Mouse (Mus musculus) erythroid progenitor cell, adult 5-6 weeks (primary cell): ENCODE measurements around the gene Pax8. TPM values are rescaled to one million over a fixed set of nuclear protein-coding genes. Genes with fewer than 3 reads are reported as not detected.

Source experiments
- ATAC-seq: replicated peaks from 2 replicates; pipeline ENCODE4 v1.8.0; 2016; ENCODE audit warnings: moderate number of reproducible peaks, mild to moderate bottlenecking, moderate TSS enrichment, inconsistent platforms; ENCODE audit not compliant: poor library complexity, low FRiP score, severe bottlenecking
- total RNA-seq, 2 experiments: library from RNA; stranded (forward) in 1 of 2; stranded (reverse) in 1 of 2; fragments of 150-400 nt in 1 of 2; fragments of 186-747, 209-891 nt in 1 of 2; gene quantifications; 2 replicates each; pipeline versions ENCODE4 v1.2.3 to v1.2.4; 2015 to 2017; ENCODE audit warnings: low replicate concordance in 2 of 2

The Pax8 gene
- total RNA-seq (2015; ENCODE audit: low replicate concordance), result not detected in 2 replicates
- total RNA-seq (2017; ENCODE audit: low replicate concordance), result not detected in 2 replicates

DNA sequence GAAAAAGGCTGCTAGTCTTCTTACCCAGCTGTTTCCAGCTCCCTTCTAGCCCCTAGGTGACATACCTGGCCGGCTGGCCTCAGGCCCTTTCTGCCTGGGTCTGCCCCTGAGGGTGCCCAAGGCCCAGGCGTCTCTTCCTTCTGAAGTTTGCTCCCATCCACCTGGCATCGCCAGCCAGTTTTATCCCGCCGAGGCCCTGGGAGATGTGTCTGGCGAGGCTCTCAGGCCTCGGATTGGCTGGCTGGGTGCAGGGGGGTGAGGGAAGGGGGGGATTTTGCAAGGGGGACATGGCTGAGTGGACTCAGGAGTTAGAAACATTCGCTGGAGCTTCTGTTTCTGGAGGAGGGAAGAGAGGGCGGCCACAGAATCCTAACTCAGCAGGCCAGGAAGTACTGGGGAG, at the start of gene Pax8:
TSS of gene Pax8 (minus strand) at position 180 of the 400 bp plus-strand sequence.
- ATAC-seq, result no peak

DNA sequence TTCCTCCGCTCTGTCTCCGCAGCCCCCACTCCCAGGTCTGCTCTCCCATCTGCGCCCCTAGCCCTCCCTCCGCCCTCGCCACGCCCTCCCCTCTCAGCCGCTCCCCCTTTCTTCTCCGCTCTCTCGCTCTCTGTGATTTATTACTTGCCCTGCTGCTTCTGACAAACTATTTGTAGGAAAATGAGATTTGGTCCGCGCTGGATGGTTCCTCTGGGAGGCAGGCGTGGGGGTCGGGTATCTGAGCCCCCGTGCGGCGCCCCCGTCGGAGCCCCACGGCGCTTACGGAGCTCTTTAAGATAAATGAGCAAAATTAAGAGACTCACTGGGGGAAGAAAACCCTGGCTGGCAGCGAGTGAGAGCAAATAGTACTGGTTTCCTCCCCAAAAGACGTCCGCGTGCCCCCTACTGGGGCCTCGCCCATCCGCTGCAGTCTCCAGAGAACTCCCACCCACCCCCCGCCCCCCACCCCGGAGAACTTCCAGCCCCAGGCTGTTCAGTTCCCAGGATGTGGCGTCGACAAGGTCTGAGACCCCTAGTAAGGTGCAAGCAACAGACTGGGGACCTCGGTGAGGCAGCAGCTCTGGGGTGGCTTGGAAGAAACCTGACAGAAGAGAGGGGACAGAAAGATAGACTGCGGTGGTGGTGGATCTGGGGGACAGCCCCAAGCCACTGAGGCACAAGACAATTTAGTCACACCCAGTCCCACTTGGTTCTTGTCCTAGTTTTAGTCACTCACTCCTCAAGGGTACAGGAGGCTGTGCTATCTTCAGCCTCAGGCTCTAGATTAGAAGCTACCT, 46.2 kb upstream of the Pax8 start:
- no peak for ATAC-seq

DNA sequence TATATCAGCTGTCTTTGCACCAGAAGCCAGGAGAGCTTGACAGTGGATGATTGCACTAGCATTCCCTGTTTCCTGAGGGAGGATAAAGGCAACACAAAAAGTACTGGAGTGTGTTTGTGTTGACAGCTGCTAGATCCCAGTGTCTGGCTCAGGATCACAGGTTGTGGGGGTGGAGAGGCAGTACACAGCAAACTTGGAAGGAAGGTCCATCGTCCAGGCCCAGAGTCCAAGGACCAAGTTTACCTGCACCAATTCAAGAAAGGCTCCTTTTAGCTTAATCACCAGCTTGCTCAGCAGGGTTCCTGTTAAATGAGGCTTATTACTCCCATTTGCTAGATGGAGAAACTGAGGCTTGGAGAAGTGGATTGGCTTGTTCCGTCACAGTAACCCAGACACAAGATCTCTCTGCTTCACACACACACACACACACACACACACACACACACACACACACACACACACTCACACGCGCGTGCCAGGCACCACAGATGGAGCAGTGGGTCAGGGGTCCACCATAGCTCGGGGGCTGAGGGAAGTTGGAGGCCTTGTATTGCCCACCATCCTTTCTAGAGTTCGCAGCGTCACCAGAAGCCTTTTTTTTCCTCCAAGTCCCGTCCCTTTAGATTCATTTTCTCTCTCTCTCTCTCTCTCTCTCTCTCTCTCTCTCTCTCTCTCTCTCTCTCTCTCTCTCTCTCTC, 45.3 kb upstream of the Pax8 start:
- ATAC-seq, result no peak

DNA sequence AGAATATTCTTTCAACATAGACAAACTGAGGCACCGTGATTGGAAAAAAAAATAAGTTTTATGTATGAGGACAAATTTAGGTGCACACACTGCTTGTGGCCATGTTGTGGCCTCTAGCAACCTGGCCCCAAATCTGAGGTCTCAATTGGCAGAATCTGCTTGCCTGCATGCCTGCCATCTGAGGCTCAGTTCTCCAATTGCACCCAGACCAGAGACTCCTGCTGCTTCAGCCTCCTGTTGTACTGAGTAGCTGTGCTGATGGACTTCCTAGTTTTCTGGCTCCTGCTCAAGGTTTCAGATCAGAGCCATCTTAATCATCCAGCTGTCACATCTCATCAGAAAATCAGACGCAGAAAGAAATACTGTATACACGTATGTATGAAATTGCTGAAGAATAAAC, 41.5 kb upstream of the Pax8 start:
- no peak for ATAC-seq

DNA sequence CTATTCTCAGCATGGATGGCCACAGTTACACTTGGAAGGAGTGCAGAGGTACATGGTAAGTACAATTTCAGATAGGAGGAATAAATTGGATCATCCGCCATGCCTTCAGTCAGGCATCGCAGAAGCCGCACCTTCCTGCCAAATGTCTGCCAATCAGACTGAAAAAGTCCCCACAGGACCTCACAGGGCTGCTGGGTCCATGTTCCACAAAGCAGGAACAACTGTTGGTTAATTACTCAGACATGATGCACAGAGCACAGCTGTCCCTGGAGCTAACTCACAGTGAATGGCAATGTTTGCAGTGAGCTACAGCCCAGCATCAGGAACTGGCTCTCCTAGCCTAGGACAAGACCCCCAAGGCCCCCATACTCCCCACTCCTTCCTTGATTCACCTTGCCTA, 32.0 kb upstream of the Pax8 start:
- no peak for ATAC-seq

DNA sequence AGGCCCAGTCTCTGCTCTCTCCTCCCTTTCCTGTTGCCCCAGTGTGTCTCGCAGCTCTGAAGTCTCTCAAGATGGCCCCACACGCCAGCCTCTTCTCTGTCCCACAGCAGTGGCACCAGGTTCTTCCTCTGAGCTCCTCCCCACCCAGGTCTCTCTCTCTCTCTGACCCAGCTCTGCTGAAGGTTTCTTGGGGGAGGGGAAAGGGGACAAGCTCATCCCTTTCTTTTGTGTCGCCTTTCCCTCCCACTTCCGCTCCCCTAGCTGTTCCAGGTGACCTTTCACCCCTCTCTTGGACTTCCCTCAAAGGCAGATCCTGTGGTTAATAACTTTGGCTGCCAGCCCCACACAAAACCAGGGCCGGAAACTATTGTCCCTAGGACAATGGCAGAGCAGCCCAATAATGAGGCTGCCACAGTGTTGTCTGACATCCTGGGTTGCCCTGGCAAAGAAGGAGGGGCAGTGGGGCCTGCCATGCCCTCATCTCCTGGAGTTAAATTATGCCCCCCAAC, 27.6 kb upstream of the Pax8 start:
- ATAC-seq, result no peak

DNA sequence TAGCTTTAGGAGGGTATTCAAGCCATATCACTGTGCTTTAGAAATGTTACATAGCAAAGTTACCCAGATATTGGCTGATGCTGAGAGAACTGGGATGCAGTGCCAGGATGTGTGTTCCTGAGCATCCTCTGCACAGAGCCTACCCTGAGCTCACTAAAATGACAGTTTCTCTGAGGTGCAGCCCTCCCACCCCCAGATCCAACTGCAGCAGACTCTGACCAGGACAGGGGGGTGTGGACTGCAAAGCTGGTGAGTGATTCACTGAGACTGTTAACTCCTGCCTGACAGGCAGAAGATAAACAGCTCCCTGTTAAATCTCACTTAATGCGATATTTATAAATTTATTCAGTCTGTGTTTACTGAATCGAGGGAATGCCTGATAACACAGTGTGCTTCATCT, 25.5 kb upstream of the Pax8 start:
- ATAC-seq, result no peak

DNA sequence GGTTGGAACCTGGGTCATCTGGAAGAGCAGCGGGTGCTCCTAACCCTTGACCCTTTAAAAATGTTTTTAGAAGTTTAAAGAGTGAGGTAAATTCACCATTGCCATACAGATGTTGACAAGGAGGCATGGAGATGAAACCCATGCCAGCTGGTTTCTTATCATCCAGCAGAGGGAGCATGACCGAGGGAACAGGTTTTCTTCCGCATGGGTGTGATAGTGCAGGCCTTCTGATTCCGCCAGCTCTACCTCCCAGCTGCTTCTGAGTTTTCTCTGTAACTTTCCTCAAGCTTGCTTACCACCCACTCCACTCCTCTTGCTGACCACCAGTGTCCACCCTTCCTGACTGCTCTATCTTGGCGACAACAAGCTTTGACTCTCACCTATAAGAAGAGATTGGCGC, 15.2 kb upstream of the Pax8 start:
- ATAC-seq, result no peak

DNA sequence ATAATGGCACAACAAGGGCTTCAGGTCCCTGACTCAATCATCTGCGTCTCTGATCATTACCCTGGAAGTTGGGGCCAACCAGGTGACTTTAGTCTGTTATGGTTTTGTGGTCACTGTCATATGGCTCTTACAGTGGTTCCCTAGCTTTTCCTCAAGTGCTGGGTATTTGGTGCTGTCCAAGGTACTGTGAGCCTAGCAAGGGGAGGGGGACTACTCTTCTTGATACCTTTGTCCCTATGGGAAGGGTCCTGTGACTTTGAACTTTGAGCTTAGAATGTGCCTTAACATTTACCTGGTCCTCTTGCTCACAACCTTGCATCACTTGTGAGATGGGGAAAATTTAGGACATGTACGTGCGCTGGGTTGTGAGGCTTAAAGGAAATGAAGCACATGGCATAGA, 13.3 kb upstream of the Pax8 start:
- ATAC-seq, result no peak

DNA sequence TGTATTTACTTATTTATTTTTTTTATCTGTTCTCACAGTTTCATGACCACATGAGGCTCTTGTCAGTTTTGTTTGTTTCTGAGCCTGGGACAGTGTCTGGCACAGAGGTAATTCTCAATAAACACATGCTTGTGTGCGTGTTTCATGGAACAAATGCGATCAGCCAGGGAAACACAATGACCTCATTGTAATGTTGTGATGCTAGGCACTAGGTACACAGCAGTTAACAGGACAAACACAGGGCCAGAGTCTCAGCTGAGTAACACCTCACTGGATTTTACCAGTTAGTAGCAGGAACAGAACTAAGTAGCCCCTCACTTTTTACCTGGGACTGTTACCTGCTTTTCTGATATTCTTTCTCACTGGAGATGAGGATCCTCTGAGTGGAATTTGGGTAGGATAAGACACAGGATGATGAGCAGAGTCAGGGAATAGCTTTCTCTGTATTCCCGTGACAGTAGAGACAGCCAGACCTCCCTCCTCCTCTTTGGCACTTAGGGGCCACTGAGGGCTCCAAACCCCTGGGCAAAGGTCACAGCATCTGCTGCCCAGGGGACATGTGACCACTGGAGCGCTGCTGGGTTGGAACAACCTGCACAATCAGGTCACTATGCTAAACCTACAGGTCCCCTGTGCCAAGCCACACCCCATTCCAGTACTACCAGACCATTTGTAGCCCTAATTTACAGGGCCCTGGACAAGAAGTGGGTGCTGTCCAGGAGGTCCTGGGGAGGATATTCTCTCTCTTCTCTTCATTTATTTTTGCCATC, 11.8 kb upstream of the Pax8 start:
- ATAC-seq, result no peak

DNA sequence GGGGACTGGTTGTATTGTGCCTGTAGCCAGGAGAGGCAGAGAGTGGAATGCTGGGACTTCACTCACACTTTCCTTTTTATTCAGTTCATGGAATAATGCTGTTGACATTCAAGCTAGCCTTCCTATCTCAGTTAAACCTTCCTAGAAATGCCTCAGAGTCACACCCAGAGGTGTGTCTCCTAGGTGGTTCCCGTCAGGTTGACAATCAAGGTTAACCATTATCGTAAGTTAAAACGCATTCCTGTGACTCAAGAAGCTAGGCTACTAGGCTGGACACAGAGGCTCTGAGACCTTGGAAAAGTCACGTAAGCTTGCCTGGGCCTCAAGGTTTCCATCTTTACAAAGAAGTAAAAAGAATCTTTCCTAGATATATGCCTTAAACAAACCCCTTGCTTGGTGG, 10.0 kb upstream of the Pax8 start:
- no peak for ATAC-seq

DNA sequence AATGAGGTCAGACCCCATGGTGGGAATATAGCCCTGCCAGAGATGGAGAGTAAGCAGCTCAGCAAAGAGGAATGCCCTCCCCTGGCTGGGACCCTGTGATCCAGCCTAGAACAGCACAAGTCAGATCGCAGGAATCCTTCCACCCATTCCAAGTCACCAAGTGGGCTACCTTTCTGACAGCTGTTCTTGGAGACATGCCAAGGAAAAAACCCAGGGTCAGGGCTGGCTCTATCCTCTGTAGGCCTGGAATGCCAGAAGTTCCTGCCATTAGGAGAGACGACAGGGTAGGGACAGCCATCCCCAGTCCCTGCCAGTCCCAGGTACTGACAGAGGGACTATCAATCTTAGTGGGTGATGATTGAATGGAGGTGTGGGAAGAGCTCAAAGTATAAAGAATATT, 4.5 kb upstream of the Pax8 start:
- no peak for ATAC-seq

DNA sequence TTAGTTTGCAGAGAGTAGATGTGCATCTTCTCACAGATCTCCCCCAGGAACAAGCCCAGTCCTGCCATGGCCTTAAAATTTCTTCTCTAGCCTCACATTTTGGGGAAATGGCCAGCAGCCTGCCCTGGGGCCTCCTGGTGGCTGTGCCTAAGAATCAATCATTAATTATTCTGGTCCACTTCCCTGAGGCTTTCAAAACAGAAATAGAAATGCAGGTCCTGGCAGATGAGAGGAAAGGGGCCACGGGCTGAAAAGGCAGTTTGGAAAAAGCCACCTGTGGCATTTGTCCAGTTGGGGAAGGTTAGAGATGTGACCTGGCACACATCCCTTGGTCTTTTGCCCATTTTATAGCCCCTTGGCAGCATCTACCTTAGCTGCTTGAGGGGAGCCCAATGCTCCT, 3.8 kb upstream of the Pax8 start:
- no peak for ATAC-seq

DNA sequence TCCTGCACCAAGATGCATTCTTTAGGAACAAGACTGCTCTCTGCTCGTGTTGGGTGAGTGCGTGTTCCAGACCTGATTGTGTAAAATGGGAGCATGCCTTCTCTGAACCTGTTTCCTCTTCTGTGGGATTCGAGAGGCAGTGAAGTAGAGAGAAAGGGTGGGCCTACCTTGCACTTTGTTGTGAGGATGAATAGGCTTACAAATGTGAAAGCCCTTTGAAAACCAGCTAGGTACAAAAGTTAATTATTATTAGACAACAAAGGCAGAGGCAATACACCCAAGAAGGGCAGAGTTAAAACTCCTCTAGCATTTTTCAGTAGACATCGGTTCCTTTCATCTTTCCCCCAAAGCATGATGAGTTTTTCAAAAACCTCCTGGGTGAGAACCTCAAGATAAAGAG, 3.2 kb upstream of the Pax8 start:
- no peak for ATAC-seq

DNA sequence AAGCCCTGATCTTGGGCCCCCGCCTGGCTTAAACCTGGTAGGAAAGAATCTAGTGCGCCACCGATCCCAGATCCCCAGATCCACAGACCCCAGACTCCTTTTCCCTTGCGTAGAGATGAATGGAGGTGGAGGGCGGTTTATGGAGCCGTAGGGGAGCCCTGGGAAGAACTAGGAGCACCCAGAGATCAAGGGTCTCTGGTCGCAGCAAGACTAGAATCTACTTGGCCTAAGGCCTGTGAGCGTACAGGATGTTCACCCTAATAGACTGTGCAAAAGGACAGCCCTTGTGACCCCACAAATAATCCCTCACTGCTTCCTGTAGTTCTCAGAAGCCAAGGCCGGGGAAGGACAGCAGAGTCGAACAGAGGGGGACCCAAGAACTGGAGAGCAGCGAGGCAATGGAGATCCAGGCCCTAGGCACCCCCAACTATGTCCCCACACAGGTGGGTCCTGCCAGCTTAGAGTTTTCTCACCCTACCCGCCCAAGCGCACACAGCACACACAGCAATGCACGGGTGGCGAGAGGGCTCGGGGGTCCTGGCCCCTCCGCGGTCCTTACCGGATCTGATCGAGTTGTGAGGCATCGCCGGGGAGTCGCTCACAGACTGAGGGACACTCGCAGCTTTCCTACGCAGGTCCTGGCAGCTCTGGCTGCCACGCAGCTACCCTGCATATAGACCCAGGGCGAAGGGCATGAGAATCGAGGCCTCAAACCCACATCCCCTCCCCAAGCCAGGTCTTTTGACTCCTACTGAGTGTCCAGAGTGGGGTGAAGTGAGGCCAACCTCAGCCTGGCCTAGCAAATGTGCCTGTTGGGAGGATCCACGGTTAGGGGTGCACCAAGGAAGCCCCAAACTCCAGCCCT, 653 bp downstream of the Pax8 start:
- ATAC-seq, result no peak

DNA sequence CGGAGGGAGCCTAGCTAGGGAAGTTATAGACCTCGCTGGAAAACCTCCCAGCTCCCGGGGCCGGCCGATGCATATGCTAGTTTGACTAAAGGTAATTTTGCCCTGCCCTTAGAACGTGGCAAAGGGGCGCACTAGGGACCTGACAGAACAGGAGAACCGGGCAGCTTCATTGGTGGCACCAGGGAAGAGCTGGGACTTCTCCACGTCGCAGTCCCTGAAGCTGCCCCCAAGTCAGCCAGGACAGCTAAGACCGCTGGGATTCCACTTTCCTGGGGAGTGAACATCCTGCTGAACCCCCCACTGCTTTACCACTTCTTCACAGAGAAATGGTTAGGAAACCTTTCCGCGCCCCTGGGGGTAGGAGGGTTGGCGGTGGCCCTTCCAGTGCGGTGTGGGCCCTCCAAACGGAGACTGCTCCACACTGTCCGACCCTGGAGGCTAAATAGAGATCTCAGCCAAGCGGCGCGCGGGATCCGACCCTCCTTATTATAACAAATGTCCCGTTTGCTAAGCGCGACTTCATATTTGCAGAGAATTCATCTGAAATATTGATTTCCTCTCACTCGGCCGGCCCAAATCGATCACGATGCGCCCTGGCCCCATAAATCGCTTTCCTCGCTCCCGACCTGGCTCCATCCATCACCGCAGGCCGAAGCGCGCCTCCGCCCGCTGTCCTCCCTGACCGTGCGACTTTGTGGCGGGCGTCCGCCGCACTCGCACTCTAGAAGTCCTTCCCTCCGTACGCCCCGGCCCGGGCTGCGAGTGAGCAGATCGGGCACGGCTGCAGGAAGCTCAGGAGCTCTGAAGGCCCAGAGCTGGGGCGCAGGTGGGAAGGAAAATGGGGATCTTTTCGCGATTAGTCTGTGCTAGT, 1.5 kb downstream of the Pax8 start:
- no peak for ATAC-seq

DNA sequence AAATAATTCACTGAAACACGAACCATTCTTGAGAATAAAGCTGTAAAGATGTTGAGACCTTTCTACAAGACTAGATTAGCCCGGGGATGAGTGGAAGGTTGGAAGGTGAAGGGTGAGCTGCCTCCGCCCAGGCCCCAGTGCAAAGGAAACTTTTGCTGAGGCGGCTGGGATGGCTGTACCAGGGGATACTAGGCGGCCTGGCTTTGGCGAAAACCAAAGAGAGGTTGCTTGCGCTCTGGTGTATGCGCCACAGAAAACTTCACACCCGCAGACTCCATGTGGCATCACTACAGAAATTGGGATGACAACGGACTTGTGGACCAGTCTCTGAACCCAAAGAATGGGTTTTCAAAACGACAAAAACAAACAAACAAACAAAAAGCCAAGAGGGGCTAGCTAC, 2.7 kb downstream of the Pax8 start:
- no peak for ATAC-seq

DNA sequence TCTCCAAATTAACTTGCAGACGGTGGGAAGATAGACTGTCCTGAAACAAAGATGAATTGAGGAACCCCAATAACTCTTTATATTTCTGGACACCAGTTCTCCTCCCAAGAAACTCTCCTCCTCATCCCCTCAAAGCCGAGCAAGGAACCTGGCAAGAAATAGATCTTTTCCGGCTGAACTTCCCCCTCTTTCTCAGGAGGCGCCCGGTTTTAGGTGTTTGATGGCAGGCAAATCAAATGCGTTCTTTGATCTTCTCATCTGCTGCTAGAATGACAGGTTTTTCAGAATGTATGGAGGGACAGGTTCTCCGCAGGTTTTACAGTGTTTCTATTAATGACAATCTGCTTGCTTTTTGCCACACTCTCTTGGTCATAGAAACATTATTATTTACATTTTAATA, 3.3 kb downstream of the Pax8 start:
- ATAC-seq, result no peak

DNA sequence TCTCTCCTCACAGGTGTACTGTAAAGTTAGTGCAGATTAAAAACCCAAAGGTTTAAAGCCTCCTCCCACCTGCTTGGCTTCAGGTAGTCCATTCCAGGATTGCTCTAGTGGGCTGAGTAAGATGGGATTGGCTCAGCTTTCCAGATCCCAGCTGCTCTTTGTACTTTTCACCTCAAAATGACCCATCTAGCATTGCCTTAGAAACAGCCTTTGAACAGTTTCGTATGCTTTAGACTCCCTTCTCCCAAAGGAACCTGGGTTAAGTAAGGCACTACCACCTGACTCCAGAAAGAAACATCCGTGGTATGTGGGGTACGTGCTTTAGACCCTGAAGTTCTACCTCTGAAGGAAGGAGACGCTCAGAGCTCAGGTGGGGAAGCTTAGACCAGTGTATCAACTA, 6.3 kb downstream of the Pax8 start:
- no peak for ATAC-seq
